Mouse (Mus musculus): ENCODE results near the gene Fgfr2.

DNA sequence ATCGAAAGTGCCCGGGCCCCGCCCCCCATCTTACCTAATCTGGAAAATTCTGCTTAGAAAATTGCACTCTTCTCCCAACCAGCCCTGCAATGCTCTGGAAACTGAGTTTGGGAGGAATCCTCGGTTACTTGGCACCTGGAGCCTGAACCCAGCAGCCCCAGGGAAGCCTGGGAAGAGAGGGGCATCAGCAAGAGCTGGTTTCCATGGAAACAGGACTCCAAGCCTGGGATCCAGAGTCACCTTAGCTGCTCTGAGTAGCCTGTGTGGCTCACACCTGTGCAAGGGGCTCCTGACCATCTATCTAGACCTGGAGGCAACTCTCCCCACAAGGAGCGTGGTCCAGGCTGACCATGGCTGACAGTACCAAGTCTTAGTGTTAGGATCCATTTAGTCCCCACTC is 912.5 kb downstream of the Fgfr2 start:
- no peak for TF ChIP-seq CTCF (IDR thresholded peaks at IDR 0.05; ENCODE audit: insufficient read depth, low read length)
- TF ChIP-seq POLR2A (IDR thresholded peaks at IDR 0.05; ENCODE audit: borderline replicate concordance, extremely low read depth, low read depth, low read length) = no peak
